Mouse (Mus musculus) heart, adult 2 months (tissue): ENCODE data around the gene Cyth3.

Experiments
- CTCF ChIP-seq: fragments of 200-600 bp; IDR thresholded peaks from 2 replicates; pipeline ENCODE4 v1.8.1; 2022; ENCODE audit warnings: antibody characterized with exemption, mild to moderate bottlenecking, moderate library complexity
- EP300 ChIP-seq: fragments of 200-500 bp; IDR thresholded peaks from 2 replicates; pipeline ENCODE4 v1.6.1; 2011; ENCODE audit warnings: low read depth, low read length, control low read depth; ENCODE audit not compliant: insufficient read depth
- POLR2A ChIP-seq: fragments of 200-500 bp; IDR thresholded peaks from 2 replicates; pipeline ENCODE4 v1.6.1; 2011; ENCODE audit warnings: mild to moderate bottlenecking, low read depth, low read length, control low read depth; ENCODE audit not compliant: insufficient read depth

DNA sequence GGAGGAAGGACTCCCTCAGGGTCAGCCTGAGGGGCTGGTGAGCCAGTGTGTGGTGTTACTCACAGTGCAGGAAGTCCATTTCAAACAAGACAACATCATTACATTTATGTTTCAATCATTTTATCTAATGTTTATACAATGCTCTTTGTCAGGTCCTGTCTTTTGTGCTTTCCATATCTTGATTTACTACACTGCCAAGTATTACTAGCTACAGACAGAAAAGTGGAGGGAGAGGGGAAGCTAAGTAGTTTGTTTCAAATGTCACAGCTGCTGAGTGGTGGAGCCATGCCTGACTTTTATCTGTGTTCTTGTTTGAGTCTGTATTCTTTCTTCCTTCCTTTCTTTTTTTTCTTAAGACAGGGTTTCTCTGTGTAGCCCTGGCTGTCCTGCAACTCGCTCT lies 5.7 kb downstream of the Cyth3 start:
- no peak for TF ChIP-seq CTCF
- no peak for TF ChIP-seq POLR2A
- TF ChIP-seq EP300 = no peak
